Mouse (Mus musculus) stomach, adult 2 months (tissue): ENCODE data around the gene Zfp442. TPM values are rescaled to one million over a fixed set of nuclear protein-coding genes. Genes with fewer than 3 reads are reported as not detected.

Experiments used
- polyA plus RNA-seq: library from polyadenylated mRNA; depleted of rRNA; stranded (reverse); fragments of >200 nt; gene quantifications from 2 replicates; pipeline ENCODE4 v1.2.3, GENCODE M21; 2012; rRNA removed

Gene Zfp442
- polyA plus RNA-seq, result not detected in 2 replicates

DNA sequence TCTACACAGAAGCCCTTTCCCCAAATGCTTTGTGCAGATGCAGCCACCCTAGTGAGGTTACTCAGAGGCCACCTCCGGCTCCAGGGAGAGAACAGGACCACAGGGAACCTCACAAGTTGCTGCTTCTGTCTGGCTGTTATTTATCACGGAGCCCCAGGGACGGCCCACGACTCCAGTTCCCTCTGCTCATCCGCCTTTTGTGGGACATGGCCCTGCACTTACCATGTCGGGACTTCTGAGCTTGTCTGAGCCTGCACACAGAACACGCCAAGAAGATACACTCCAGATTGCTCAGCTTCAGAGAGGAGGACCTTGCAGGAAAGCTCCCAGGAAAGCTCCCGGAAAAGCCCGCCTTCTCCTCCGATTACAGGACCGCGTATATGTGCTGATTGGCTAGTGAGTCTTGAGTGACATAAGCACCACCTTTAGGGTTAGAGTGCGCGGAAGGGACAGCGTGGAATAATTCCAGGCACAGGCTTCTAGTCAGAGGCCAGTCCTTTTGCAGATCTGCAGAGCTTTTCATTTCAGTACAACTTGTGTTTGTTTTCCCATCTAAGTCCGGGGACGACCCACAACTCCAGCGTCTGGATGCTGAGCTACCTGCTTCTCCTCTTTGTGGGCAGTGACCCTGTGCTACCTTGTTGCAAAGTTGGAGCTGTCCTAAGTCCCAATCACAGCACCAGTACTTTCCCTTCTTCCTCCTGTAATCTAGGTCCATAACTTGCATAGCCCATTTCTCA, at the start of gene Zfp442:
Zfp442 (minus strand) TSS at position 307 of the 740 bp plus-strand sequence.

DNA sequence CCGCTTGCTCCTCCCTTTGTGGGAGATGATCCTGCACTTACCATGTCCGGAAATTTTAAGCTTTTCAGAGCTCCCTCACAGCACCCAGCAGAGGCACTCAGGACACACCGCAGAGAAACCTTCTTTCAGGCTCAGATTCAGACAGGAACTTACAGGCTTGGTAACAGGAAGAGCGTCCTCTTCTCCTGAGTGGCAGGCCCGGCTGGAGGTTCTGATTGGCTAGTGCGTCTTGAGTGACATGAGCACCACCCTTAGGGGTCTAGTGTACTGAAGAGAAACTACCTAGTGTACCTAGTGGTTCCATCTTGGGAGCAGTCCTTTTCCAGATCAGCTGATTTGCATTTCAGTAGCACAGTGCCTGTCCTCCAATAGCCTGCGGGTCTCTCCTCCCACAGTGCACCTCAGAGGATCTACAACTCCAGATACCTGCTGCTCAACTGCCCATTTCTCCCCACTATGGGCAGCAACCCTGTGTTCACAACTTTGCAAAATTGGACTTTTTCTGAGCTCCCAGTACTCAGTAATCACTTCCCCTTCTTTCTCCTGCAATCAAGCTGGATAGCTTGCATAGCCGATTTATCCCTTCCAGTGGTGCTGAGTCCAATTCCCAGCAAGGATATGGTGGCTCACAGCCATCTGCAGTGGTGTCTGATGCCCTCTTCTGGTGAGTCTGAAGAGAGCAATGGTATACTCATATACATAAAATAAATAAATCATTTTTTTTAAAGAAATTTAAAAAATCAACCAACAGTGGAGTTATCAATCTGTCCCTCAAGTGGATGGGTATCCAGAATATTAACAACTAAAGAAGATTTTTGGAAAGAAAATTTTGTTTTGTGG, 33.9 kb upstream of the Zfp442 start, which contains the start of gene Zfp345:
Zfp345 (minus strand) TSS at position 153 of the 840 bp plus-strand sequence.

DNA sequence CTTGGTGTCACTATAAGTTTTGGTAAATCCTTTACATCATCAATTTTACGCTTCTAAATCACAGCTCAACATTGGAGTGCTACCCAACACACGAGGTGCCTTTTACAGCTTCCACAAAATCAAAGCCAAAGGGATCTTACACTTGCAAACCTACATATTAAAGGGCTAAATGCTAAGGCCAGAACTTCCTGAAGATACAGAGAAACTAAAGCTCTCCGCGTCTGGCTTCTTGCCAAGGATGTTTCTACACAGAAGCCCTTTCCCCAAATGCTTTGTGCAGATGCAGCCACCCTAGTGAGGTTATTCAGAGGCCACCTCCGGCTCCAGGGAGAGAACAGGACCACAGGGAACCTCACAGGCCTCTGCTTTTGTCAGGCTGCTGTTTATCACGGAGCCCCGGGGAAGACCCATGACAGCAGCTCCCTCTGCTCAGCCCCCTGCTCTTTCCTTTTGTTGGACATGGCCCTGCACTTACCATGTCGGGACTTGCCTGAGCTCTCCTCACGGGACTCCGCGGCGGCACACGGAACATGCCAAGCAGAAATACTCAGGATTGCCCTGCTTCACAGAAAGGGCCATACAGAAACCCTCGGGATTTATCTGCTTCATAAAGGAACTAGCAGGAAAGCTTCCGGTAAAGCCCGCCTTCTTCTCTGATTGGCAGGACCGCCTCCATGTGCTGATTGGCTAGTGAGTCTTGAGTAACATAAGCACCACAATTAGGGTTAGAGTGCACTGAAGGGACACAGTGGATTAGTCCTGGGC, 89.0 kb downstream of the Zfp442 start, which contains the start of gene 3300002I08Rik:
3300002I08Rik (minus strand) TSS at position 653 of the 765 bp plus-strand sequence.

Other genes with a start within 250 kb of the Zfp442 start
- gene Zfp937, start 233.4 kb downstream of the Zfp442 start, polyA plus RNA-seq, result 0.02 TPM in 1 of 2 replicates, not detected in the other
- gene Gm21994, start 195.9 kb downstream of the Zfp442 start, polyA plus RNA-seq, result not detected in 2 replicates
- not detected in 2 replicates for gene Gm14124, start 194.0 kb downstream of the Zfp442 start, polyA plus RNA-seq
- gene Gm10130, start 127.8 kb downstream of the Zfp442 start, polyA plus RNA-seq, result not detected in 2 replicates
- not detected in 2 replicates for gene 3300002I08Rik, start 88.7 kb downstream of the Zfp442 start, polyA plus RNA-seq
- gene Zfp345, start 33.6 kb upstream of the Zfp442 start, polyA plus RNA-seq, result not detected in 2 replicates
- gene Cst7, start 118.9 kb upstream of the Zfp442 start, polyA plus RNA-seq, result 0.41 and 1.0 TPM in 2 replicates
- gene Apmap, start 157.1 kb upstream of the Zfp442 start, polyA plus RNA-seq, result 11.2 and 16.8 TPM in 2 replicates
- gene Acss1, start 217.0 kb upstream of the Zfp442 start, polyA plus RNA-seq, result 127 and 219 TPM in 2 replicates
- not detected in 2 replicates for gene Vsx1, start 237.9 kb upstream of the Zfp442 start, polyA plus RNA-seq